Mouse (Mus musculus) olfactory bulb, adult 2 months (tissue): ENCODE measurements around the gene Otud7a.

ENCODE experiments used
- CTCF ChIP-seq: fragments of 200-500 bp; IDR thresholded peaks from 2 replicates; pipeline ENCODE4 v1.5.1; 2012; ENCODE audit warnings: low read depth, mild to moderate bottlenecking, low read length, moderate library complexity; ENCODE audit not compliant: insufficient read depth
- POLR2A ChIP-seq: fragments of 200-500 bp; IDR thresholded peaks from 2 replicates; pipeline ENCODE4 v1.6.1; 2012; ENCODE audit warnings: mild to moderate bottlenecking, low read depth, low read length, moderate library complexity; ENCODE audit not compliant: insufficient read depth

GRCm38 (mm10) chr7:63687056-63687455, 242.5 kb downstream of the Otud7a start:
- TF ChIP-seq POLR2A (no peak), CTCF (no peak)
